Mouse (Mus musculus) stomach, postnatal 0 days (tissue): ENCODE measurements around the gene Ttc16.

ENCODE experiments used
- CTCF ChIP-seq: IDR thresholded peaks from 2 replicates; pipeline ENCODE4 v1.5.1; 2016; ENCODE audit warnings: antibody characterized with exemption, low read depth, mild to moderate bottlenecking, moderate library complexity
- EP300 ChIP-seq: optimal IDR thresholded peaks from 2 replicates; pipeline ENCODE3; 2016; ENCODE audit warnings: antibody characterized with exemption

GRCm38 (mm10) chr2:32749082-32749481 lies 26.4 kb downstream of the Ttc16 start:
- no peak for TF ChIP-seq CTCF
- no peak for TF ChIP-seq EP300
